20 mouse cellular contexts compared by ENCODE assay signal in genomic region chr4:103521870-103522609, GRCm38 (mm10).
DNase-seq lines count a peak whose midpoint lies in the region; ATAC-seq and TF ChIP-seq lines count a peak whose summit lies in the region.
"Had no signal": no experiment of that assay in that cellular context is flagged by ENCODE, and none has a peak within 500 bp of the region (broad histone marks: within the 10 kb centered on the region; RNA-seq: fewer than 3 reads in every experiment).

No protein-coding gene starts in this region.

- no peak overlapping the region for H3K9ac ChIP-seq in lung, embryonic 14.5 days
- no peak overlapping the region for H3K9ac ChIP-seq in kidney, embryonic 16.5 days (replicated peaks; ENCODE audit: low read length)
- no peak overlapping the region for H3K9ac ChIP-seq in stomach, postnatal 0 days (ENCODE audit: low read length)
- H3K9ac ChIP-seq: heart, embryonic 12.5 days; limb, embryonic 13.5 days; liver, embryonic 14.5 days; stomach, embryonic 15.5 days had no signal

- H3K36me3 ChIP-seq in lung, embryonic 14.5 days (ENCODE audit: insufficient read depth) = no peaks in the 10 kb centered on the region
- H3K36me3 ChIP-seq in kidney, embryonic 16.5 days (ENCODE audit: insufficient read depth, low read length) = no peaks in the 10 kb centered on the region
- no peaks in the 10 kb centered on the region for H3K36me3 ChIP-seq in stomach, postnatal 0 days (ENCODE audit: control insufficient read depth, insufficient read depth, low read length)
- H3K36me3 ChIP-seq: heart, embryonic 12.5 days; limb, embryonic 13.5 days; midbrain, embryonic 10.5 days; stomach, embryonic 15.5 days had no signal

- H3K27me3 ChIP-seq in lung, embryonic 14.5 days (ENCODE audit: insufficient read depth, low read length) = no peaks in the 10 kb centered on the region
- no peaks in the 10 kb centered on the region for H3K27me3 ChIP-seq in kidney, embryonic 16.5 days (ENCODE audit: insufficient read depth, low read length)
- no peaks in the 10 kb centered on the region for H3K27me3 ChIP-seq in stomach, postnatal 0 days (ENCODE audit: control insufficient read depth, insufficient read depth, low read length)
- H3K27me3 ChIP-seq: heart, embryonic 12.5 days; limb, embryonic 13.5 days; stomach, embryonic 15.5 days had no signal

- TF ChIP-seq CTCF in lung, embryonic 14.5 days (IDR thresholded peaks at IDR 0.05; ENCODE audit: low read depth) = no peak
- TF ChIP-seq CTCF in stomach, postnatal 0 days (IDR thresholded peaks at IDR 0.05; ENCODE audit: low read depth) = no peak

- TF ChIP-seq EP300 in stomach, postnatal 0 days (optimal IDR thresholded peaks at IDR 0.05) = no peak

- H3K4me1 ChIP-seq in lung, embryonic 14.5 days (ENCODE audit: insufficient read depth) = no peaks in the 10 kb centered on the region
- 0 out of 2 replicates have a peak, but pooled peaks cover 3% of the 10 kb centered on the region for H3K4me1 ChIP-seq in kidney, embryonic 16.5 days (ENCODE audit: insufficient read depth, low read length)
- no peaks in the 10 kb centered on the region for H3K4me1 ChIP-seq in stomach, postnatal 0 days (replicated peaks; ENCODE audit: control insufficient read depth, insufficient read depth)
- H3K4me1 ChIP-seq: heart, embryonic 12.5 days; limb, embryonic 13.5 days; midbrain, embryonic 10.5 days; stomach, embryonic 15.5 days had no signal

- peak; percentile 89; the same call in 1 of the 2 replicates for ATAC-seq in lung, embryonic 14.5 days (ENCODE audit: insufficient read depth)
- ATAC-seq in kidney, embryonic 16.5 days (ENCODE audit: low FRiP score, low TSS enrichment) = peak; percentile 90
- peak; percentile 53; the same call in 1 of the 2 replicates for ATAC-seq in stomach, postnatal 0 days (ENCODE audit: low FRiP score, low TSS enrichment)
- ATAC-seq: forebrain, embryonic 14.5 days had no signal

- H3K4me3 ChIP-seq in lung, embryonic 14.5 days (ENCODE audit: low read depth, low read length) = no peak overlapping the region
- H3K4me3 ChIP-seq in kidney, embryonic 16.5 days (ENCODE audit: low read length) = no peak overlapping the region
- no peak overlapping the region for H3K4me3 ChIP-seq in stomach, postnatal 0 days (ENCODE audit: low read depth, low read length)
- H3K4me3 ChIP-seq: heart, embryonic 12.5 days; limb, embryonic 13.5 days; midbrain, embryonic 10.5 days; stomach, embryonic 15.5 days had no signal

- DNase-seq in adrenal gland, postnatal 36 days = peak; percentile 7 to 8
- DNase-seq in adrenal gland, postnatal 25 days = no peak
- peak; percentile 69 for DNase-seq in lung, embryonic 14.5 days
- DNase-seq in lung, postnatal 25 days (ENCODE audit: low spot score) = no peak
- no peak for DNase-seq in stomach, postnatal 0 days (ENCODE audit: low spot score)
- no peak for DNase-seq in gastrocnemius, adult 18-20 months (ENCODE audit: low spot score)
- DNase-seq: cerebellum, adult 11 months; cerebellum, postnatal 14 days; gastrocnemius, postnatal 36 days; lung, postnatal 4 days; right cerebral cortex, adult 18-20 months; spleen, adult 18-20 months; thymus, postnatal 4 days had no signal

- 45% methylated on average over 5 of the region's 5 CpGs for WGBS in lung, embryonic 14.5 days
- 34% methylated on average over 5 of the region's 5 CpGs for WGBS in kidney, embryonic 16.5 days
- 44% methylated on average over 5 of the region's 5 CpGs for WGBS in stomach, postnatal 0 days

- H3K4me2 ChIP-seq in lung, embryonic 14.5 days = no peak overlapping the region
- no peak overlapping the region for H3K4me2 ChIP-seq in kidney, embryonic 16.5 days (replicated peaks; ENCODE audit: low read depth, low read length)
- no peak overlapping the region for H3K4me2 ChIP-seq in stomach, postnatal 0 days (replicated peaks; ENCODE audit: low read depth)
- H3K4me2 ChIP-seq: heart, embryonic 12.5 days; limb, embryonic 13.5 days; stomach, embryonic 15.5 days had no signal

- no peak overlapping the region for H3K27ac ChIP-seq in lung, embryonic 14.5 days (ENCODE audit: low read depth)
- H3K27ac ChIP-seq in kidney, embryonic 16.5 days (ENCODE audit: low read length) = no peak overlapping the region
- H3K27ac ChIP-seq in stomach, postnatal 0 days (replicated peaks) = no peak overlapping the region
- H3K27ac ChIP-seq: limb, embryonic 13.5 days; liver, embryonic 14.5 days; midbrain, embryonic 10.5 days; stomach, embryonic 15.5 days had no signal

- no peaks in the 10 kb centered on the region for H3K9me3 ChIP-seq in lung, embryonic 14.5 days (ENCODE audit: low read depth, low read length)
- no peaks in the 10 kb centered on the region for H3K9me3 ChIP-seq in kidney, embryonic 16.5 days (ENCODE audit: low read length)
- H3K9me3 ChIP-seq in stomach, postnatal 0 days (ENCODE audit: control insufficient read depth, low read length) = no peaks in the 10 kb centered on the region
- H3K9me3 ChIP-seq: heart, embryonic 12.5 days; limb, embryonic 13.5 days; midbrain, embryonic 10.5 days; stomach, embryonic 15.5 days had no signal

Comparison
In these comparisons a context has a peak if more than half of its experiments do, and no peak if none do; other contexts are left out.
1. DNase-seq: peak in adrenal gland, postnatal 36 days (2 of 2) and lung, embryonic 14.5 days (single experiment); none in adrenal gland, postnatal 25 days (single experiment), lung, postnatal 25 days (single experiment), stomach, postnatal 0 days (single experiment) and gastrocnemius, adult 18-20 months (single experiment).
2. Peak in every context shown above with its lines, with median percentiles within 50 percentile points of each other: ATAC-seq.